Mouse (Mus musculus): ENCODE results near the gene Anks1.

DNA sequence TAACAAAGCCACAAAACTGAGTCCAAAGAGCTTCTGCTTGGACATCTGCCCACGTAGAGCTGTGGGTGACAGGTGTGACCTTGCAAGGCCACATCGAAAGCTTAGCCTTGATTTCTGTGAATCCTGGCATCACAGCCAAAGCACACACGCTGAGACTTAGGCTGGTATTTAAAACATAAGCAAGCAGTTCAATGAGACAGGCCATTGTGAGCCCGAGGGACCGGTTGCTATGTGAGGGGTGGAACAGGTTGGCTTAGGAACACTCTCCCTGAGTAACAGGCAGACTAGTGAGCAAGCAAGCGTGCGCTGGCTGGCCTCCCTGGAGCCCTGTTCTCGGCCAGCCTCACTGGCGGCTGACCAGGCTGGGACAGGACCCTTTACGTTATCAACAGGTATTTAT, 112.8 kb downstream of the Anks1 start:
- TF ChIP-seq CTCF (conservative IDR thresholded peaks at IDR 0.05; ENCODE audit: low read length) (no peak), NANOG (IDR thresholded peaks at IDR 0.05; ENCODE audit: borderline replicate concordance, low read length) (no peak)

Data from E14TG2a.4 (cell line).